Mouse (Mus musculus): Measurements from ENCODE around the gene Arhgap17. TPM values are rescaled to one million over a fixed set of nuclear protein-coding genes. Genes with fewer than 3 reads are reported as not detected.
A peak's percentile ranks its signal among the peaks of the same experiment; 100 is the strongest.

Gene Arhgap17
- polyA plus RNA-seq, 1 experiment from 2014 or later = 23.4 TPM

GRCm38 (mm10) chr7:123377443-123378400 is 8.0 kb upstream of the Arhgap17 start:
- 4% methylated on average over 41 of the region's 41 CpGs for WGBS
- Histone ChIP-seq H3K27me3 (ENCODE audit: control insufficient read depth, insufficient read depth, low read depth, low read length) (no peaks in the 10 kb centered on the region), H3K4me2 (ENCODE audit: low read depth, low read length) (peak overlapping the region; percentile 88), H3K9ac (ENCODE audit: low read length) (peak overlapping the region; percentile 88), H3K4me3 (ENCODE audit: low read length) (peak overlapping the region; percentile 88), H3K9me3 (ENCODE audit: control insufficient read depth, low read length) (no peaks in the 10 kb centered on the region), H3K4me1 (replicated peaks; ENCODE audit: control insufficient read depth, insufficient read depth, low read length) (peaks cover 11% of the 10 kb centered on the region), H3K27ac (ENCODE audit: low read length) (0 out of 2 replicates have a peak overlapping the region, but pooled peaks have one; percentile 28), H3K36me3 (ENCODE audit: control insufficient read depth, insufficient read depth, low read length) (no peaks in the 10 kb centered on the region)
- peak; percentile 100 for ATAC-seq (ENCODE audit: low read depth)

- H3K36me3 ChIP-seq (ENCODE audit: control insufficient read depth, insufficient read depth, low read length) = no peaks in the 10 kb centered on the region
- no peak overlapping the region for H3K4me2 ChIP-seq (ENCODE audit: low read depth, low read length)
- H3K9ac ChIP-seq (ENCODE audit: low read length) = no peak overlapping the region
- no peak for ATAC-seq (ENCODE audit: low read depth)
- no peaks in the 10 kb centered on the region for H3K9me3 ChIP-seq (ENCODE audit: control insufficient read depth, low read length)
- 57% methylated on average over 3 of the region's 3 CpGs for WGBS
- no peak overlapping the region for H3K27ac ChIP-seq (ENCODE audit: low read length)
- no peaks in the 10 kb centered on the region for H3K27me3 ChIP-seq (ENCODE audit: control insufficient read depth, insufficient read depth, low read depth, low read length)
- H3K4me3 ChIP-seq (ENCODE audit: low read length) = no peak overlapping the region
- peaks cover 26% of the 10 kb centered on the region for H3K4me1 ChIP-seq (replicated peaks; ENCODE audit: control insufficient read depth, insufficient read depth, low read length)
Observed at GRCm38 (mm10) chr7:123371501-123371900, 1.8 kb upstream of the Arhgap17 start.

GRCm38 (mm10) chr7:123370700-123371099 is 985 bp upstream of the Arhgap17 start:
- peaks cover 29% of the 10 kb centered on the region for H3K4me1 ChIP-seq (replicated peaks; ENCODE audit: control insufficient read depth, insufficient read depth, low read length)
- H3K27me3 ChIP-seq (ENCODE audit: control insufficient read depth, insufficient read depth, low read depth, low read length) = no peaks in the 10 kb centered on the region
- no peak overlapping the region; the same call in 1 of the 2 replicates for H3K27ac ChIP-seq (ENCODE audit: low read length)
- whole genome bisulfite sequencing = 44% methylated on average over 9 of the region's 9 CpGs
- H3K9ac ChIP-seq (ENCODE audit: low read length) = peak overlapping the region; percentile 88
- no peak for ATAC-seq (ENCODE audit: low read depth)
- H3K4me2 ChIP-seq (ENCODE audit: low read depth, low read length) = peak overlapping the region; percentile 81
- H3K4me3 ChIP-seq (ENCODE audit: low read length) = peak overlapping the region; percentile 87
- no peaks in the 10 kb centered on the region for H3K9me3 ChIP-seq (ENCODE audit: control insufficient read depth, low read length)
- no peaks in the 10 kb centered on the region for H3K36me3 ChIP-seq (ENCODE audit: control insufficient read depth, insufficient read depth, low read length)

GRCm38 (mm10) chr7:123368778-123369746 is 653 bp downstream of the Arhgap17 start:
- peak; percentile 63 for ATAC-seq (ENCODE audit: low read depth)
- Histone ChIP-seq H3K9me3 (ENCODE audit: control insufficient read depth, low read length) (no peaks in the 10 kb centered on the region), H3K4me1 (replicated peaks; ENCODE audit: control insufficient read depth, insufficient read depth, low read length) (peaks cover 35% of the 10 kb centered on the region), H3K9ac (ENCODE audit: low read length) (peak overlapping the region; percentile 88), H3K36me3 (ENCODE audit: control insufficient read depth, insufficient read depth, low read length) (no peaks in the 10 kb centered on the region), H3K4me3 (ENCODE audit: low read length) (peak overlapping the region; percentile 87), H3K27ac (ENCODE audit: low read length) (peak overlapping the region; percentile 79), H3K27me3 (ENCODE audit: control insufficient read depth, insufficient read depth, low read depth, low read length) (no peaks in the 10 kb centered on the region), H3K4me2 (ENCODE audit: low read depth, low read length) (peak overlapping the region; percentile 81)
- 1% methylated on average over 50 of the region's 51 CpGs for WGBS

- Histone ChIP-seq H3K27me3 (ENCODE audit: control insufficient read depth, insufficient read depth, low read depth, low read length) (no peaks in the 10 kb centered on the region), H3K4me1 (replicated peaks; ENCODE audit: control insufficient read depth, insufficient read depth, low read length) (peaks cover 35% of the 10 kb centered on the region), H3K9ac (ENCODE audit: low read length) (no peak overlapping the region), H3K4me3 (ENCODE audit: low read length) (peak overlapping the region; percentile 87; the same call in 1 of the 2 replicates), H3K27ac (ENCODE audit: low read length) (no peak overlapping the region), H3K9me3 (ENCODE audit: control insufficient read depth, low read length) (no peaks in the 10 kb centered on the region), H3K4me2 (ENCODE audit: low read depth, low read length) (peak overlapping the region; percentile 81), H3K36me3 (ENCODE audit: control insufficient read depth, insufficient read depth, low read length) (no peaks in the 10 kb centered on the region)
- ATAC-seq (ENCODE audit: low read depth) = no peak
- WGBS = 57% methylated on average over 2 of the region's 2 CpGs
Observed at GRCm38 (mm10) chr7:123368187-123368586, 1.5 kb downstream of the Arhgap17 start.

- ATAC-seq (ENCODE audit: low read depth) = no peak
- Histone ChIP-seq H3K9me3 (ENCODE audit: control insufficient read depth, low read length) (no peaks in the 10 kb centered on the region), H3K4me2 (ENCODE audit: low read depth, low read length) (peak overlapping the region; percentile 81; the same call in 1 of the 2 replicates), H3K4me3 (ENCODE audit: low read length) (no peak overlapping the region), H3K4me1 (replicated peaks; ENCODE audit: control insufficient read depth, insufficient read depth, low read length) (peaks cover 35% of the 10 kb centered on the region), H3K27me3 (ENCODE audit: control insufficient read depth, insufficient read depth, low read depth, low read length) (no peaks in the 10 kb centered on the region), H3K9ac (ENCODE audit: low read length) (no peak overlapping the region), H3K27ac (ENCODE audit: low read length) (no peak overlapping the region), H3K36me3 (ENCODE audit: control insufficient read depth, insufficient read depth, low read length) (no peaks in the 10 kb centered on the region)
- WGBS = 76% methylated on average over 16 of the region's 16 CpGs
Observed at GRCm38 (mm10) chr7:123367218-123368150, 2.2 kb downstream of the Arhgap17 start.

GRCm38 (mm10) chr7:123366806-123367205 is 2.9 kb downstream of the Arhgap17 start:
- ATAC-seq (ENCODE audit: low read depth) = no peak
- peaks cover 35% of the 10 kb centered on the region for H3K4me1 ChIP-seq (replicated peaks; ENCODE audit: control insufficient read depth, insufficient read depth, low read length)
- H3K4me2 ChIP-seq (ENCODE audit: low read depth, low read length) = no peak overlapping the region
- no peaks in the 10 kb centered on the region for H3K27me3 ChIP-seq (ENCODE audit: control insufficient read depth, insufficient read depth, low read depth, low read length)
- H3K36me3 ChIP-seq (ENCODE audit: control insufficient read depth, insufficient read depth, low read length) = no peaks in the 10 kb centered on the region
- H3K9me3 ChIP-seq (ENCODE audit: control insufficient read depth, low read length) = no peaks in the 10 kb centered on the region
- 81% methylated on average over 8 of the region's 8 CpGs for WGBS
- H3K4me3 ChIP-seq (ENCODE audit: low read length) = no peak overlapping the region
- H3K27ac ChIP-seq (ENCODE audit: low read length) = no peak overlapping the region
- H3K9ac ChIP-seq (ENCODE audit: low read length) = no peak overlapping the region

Measured in lung, embryonic 16.5 days (tissue).